Mouse (Mus musculus) olfactory bulb, adult 2 months (tissue): ENCODE measurements around the gene Ctnnbl1. TPM values are rescaled to one million over a fixed set of nuclear protein-coding genes. Genes with fewer than 3 reads are reported as not detected.

Experiments used
- H3K27ac ChIP-seq: fragments of 200-500 bp; 2 replicates; pipeline ENCODE4 v1.5.1; 2012; ENCODE audit warnings: low read depth, low read length; ENCODE audit not compliant: insufficient read depth
- H3K4me1 ChIP-seq: fragments of 200-500 bp; 2 replicates; pipeline ENCODE4 v1.6.1; 2012; ENCODE audit warnings: low read length; ENCODE audit not compliant: control insufficient read depth, insufficient read depth
- H3K4me3 ChIP-seq: fragments of 200-500 bp; 2 replicates; pipeline ENCODE4 v1.5.1; 2012; ENCODE audit warnings: mild to moderate bottlenecking, low read depth, low read length, moderate library complexity; ENCODE audit not compliant: insufficient read depth
- CTCF ChIP-seq: fragments of 200-500 bp; IDR thresholded peaks from 2 replicates; pipeline ENCODE4 v1.5.1; 2012; ENCODE audit warnings: low read depth, mild to moderate bottlenecking, low read length, moderate library complexity; ENCODE audit not compliant: insufficient read depth
- POLR2A ChIP-seq: fragments of 200-500 bp; IDR thresholded peaks from 2 replicates; pipeline ENCODE4 v1.6.1; 2012; ENCODE audit warnings: mild to moderate bottlenecking, low read depth, low read length, moderate library complexity; ENCODE audit not compliant: insufficient read depth
- WGBS: fragments of 180-500 bp; shearing (Covaris S2); methylation state at CpG from one replicate; pipeline ENCODE4 v1.1.7; 2018; 5-methylcytosine and 5-hydroxymethylcytosine counted together
- polyA plus RNA-seq: library from polyadenylated mRNA; stranded (reverse); fragments of >200 nt; gene quantifications from 2 replicates; pipeline ENCODE4 v1.2.4, GENCODE M21; 2012; ENCODE audit warnings: low replicate concordance; ENCODE audit not compliant: missing spikeins, insufficient read depth, insufficient read length

Gene Ctnnbl1
- polyA plus RNA-seq, 1 experiment: not detected

DNA sequence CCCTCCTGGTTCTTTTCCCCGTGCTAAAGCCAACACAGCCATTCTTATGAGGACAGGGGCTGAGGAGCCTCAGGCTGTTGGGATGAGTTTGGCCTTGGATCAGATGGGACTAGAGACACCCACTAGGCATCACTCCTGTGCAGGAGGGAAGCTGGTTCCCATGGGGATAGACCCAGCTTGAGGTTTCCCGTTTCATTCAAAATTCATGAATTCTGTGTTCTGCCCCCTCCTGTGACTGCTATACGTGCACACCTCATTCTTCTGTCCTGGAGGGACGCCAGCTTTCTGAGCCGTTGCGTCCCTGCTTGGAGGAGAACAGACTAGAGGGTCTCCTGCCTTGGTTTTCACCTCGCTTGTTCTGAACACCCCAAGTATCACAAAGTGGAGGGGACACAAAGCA is 189.3 kb downstream of the Ctnnbl1 start:
- 69% methylated on average over 7 of the region's 7 CpGs for WGBS
- H3K27ac ChIP-seq: no peak overlapping the region

DNA sequence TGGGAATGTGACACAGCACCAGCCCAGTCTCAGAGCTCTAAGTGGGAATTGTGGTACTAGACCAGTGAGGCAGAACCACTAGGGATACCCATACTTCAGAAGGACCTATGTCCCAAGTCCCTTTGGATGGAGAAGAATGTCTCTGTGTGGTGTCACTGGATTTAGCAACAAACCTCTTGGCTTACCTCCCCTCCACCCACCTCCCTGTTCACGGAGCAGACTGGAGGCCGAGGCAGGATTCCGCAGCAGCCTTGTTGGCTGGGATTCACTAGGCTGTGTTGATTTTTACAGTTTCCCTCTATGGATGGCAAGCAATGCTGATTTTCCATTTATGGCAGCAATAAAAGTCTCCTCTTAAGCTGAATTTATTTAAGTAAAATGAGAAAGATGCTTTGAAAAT is 189.7 kb downstream of the Ctnnbl1 start:
- TF ChIP-seq POLR2A (no peak), CTCF (no peak)
- Histone ChIP-seq H3K4me3 (no peak overlapping the region), H3K4me1 (peaks cover 61% of the 10 kb centered on the region), H3K27ac (no peak overlapping the region)
- WGBS: 56% methylated on average over 3 of the region's 3 CpGs

More for the DNA sequence above, 189.3 kb downstream of the Ctnnbl1 start:
- no peak for TF ChIP-seq CTCF
- TF ChIP-seq POLR2A: no peak
- Histone ChIP-seq H3K4me1 (peaks cover 65% of the 10 kb centered on the region), H3K4me3 (no peak overlapping the region)

DNA sequence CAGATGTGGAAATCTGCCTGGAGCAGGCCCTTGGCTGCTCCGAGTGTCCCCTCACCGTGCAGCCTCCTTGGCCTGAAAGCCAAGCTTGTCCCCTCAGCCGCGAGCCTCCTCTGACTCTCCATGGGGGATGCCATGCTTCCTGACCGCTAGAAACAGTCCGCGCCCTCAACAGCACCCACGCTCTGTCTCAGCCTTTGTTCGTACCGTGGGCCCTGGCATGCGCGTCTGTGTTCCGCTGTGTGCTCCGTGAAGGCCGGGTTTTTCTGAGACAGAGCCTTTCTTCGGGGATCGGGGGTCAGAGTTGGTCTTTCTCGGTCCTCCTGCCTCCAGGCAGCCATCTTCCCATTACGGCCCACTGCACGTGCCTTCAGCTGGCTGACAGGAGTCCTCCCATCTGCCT is 190.2 kb downstream of the Ctnnbl1 start:
- WGBS: 52% methylated on average over 20 of the region's 20 CpGs
- TF ChIP-seq POLR2A (no peak), CTCF (no peak)
- Histone ChIP-seq H3K4me3 (no peak overlapping the region), H3K4me1 (peaks cover 59% of the 10 kb centered on the region), H3K27ac (peak overlapping the region; percentile 7; the same call in 1 of the 2 replicates)

DNA sequence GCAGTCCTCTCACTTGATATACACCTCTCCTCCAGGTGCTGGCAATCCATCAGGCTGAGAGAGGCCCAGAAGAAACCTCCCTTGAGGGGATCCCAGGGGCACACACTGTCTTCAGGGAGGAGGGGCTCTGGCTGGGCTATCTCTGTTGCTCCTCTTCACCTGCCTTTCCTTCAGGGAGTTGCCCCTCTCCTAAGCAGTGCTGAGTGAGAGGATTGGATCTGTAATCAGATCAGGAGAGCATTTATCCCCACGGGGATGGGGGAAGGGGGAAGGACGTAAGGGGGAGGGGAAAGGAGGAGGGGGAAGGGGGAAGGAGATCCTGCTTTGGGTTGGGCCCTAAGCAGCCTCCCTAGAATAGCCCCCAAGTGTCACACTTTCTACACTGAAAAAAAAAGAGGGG is 190.6 kb downstream of the Ctnnbl1 start:
- TF ChIP-seq CTCF (no peak), POLR2A (no peak)
- WGBS: 59% methylated on average over 2 of the region's 2 CpGs
- no peak overlapping the region for H3K27ac ChIP-seq

DNA sequence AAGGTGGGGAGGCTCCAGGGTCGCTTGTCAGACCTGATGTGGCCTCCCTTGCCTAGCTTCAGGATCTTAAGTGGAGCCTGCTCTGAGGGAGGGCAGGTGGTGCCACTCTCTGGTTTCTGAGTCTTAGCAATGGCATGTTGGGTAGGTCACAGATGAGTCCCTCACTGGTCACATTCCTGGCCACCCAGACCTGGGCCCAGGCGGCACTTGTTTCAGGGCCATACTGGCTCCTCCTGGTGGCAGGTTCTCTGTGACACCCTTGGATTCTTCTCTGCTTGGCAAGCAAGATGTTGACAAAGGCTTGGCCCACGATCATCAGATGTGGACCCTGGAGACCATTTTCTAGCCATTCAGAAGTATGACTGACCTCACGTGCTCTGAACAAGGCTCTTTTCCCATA is 195.5 kb downstream of the Ctnnbl1 start:
- WGBS: 81% methylated on average over 4 of the region's 4 CpGs
- TF ChIP-seq POLR2A: no peak
- TF ChIP-seq CTCF: no peak
- Histone ChIP-seq H3K4me1 (peaks cover 23% of the 10 kb centered on the region), H3K4me3 (no peak overlapping the region), H3K27ac (no peak overlapping the region)

More for the DNA sequence above, 190.6 kb downstream of the Ctnnbl1 start:
- H3K4me1 ChIP-seq: peaks cover 56% of the 10 kb centered on the region
- H3K4me3 ChIP-seq: no peak overlapping the region

DNA sequence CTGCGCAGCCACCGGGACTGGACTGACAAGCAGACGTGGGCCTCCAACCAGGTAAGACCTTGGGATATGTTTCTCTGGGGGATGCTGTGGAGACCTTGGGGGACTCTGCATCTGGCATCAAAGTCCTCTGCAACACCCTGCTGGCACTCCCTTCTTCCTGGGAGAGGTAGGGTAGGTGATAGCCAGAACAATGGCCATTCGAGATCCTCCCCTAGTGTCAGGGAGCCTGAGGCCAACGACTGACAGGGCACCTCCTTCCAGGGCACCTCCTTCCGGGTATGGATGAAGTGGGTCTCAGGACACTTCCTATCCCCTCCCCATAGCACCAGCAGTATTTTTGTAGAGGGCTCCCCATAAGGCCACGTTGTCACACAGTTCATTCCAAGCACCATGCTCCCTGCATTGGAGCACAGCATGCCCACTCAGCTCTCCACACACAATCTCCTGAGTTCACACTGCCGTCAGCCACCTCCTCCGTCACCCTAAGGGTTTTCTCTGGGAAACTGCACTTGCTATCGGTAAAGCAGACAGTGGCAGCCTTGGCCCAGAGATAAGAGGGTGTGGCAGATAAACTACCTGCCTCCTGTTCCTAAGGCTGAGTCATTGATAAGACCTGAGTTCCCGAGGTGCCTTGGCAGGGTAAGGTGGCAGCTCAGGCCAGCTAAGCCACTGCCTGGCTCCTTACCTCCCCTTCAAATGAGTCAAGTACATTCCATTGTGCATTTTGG is 198.4 kb downstream of the Ctnnbl1 start:
- TF ChIP-seq POLR2A: no peak
- no peak for TF ChIP-seq CTCF
- 82% methylated on average over 11 of the region's 11 CpGs for WGBS

DNA sequence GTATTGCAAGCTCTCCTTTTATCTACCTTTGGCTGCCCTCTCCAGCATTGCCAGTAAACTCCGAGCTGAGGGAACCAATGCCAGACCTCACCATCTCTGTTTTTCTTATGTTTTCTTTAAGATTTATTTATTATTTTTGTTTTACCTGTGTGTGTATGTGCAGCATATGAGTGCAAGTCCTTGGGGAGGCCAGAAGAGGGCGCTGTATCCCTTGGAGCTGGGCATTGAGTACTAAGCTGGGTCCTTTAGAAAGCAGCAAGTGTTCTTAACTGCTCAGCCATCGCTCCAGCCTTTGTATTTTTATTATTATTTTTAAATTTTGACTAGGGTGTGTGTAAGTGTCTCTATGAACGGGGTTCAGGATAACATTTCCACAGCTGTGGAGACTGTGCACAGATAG is 199.5 kb downstream of the Ctnnbl1 start:
- 84% methylated on average over 4 of the region's 4 CpGs for WGBS
- TF ChIP-seq CTCF (no peak), POLR2A (no peak)
- no peak overlapping the region for H3K27ac ChIP-seq
- H3K4me1 ChIP-seq: peaks cover 14% of the 10 kb centered on the region
- H3K4me3 ChIP-seq: no peak overlapping the region

More for the DNA sequence above, 198.4 kb downstream of the Ctnnbl1 start:
- peaks cover 5% of the 10 kb centered on the region for H3K4me1 ChIP-seq
- no peak overlapping the region for H3K27ac ChIP-seq
- H3K4me3 ChIP-seq: no peak overlapping the region

DNA sequence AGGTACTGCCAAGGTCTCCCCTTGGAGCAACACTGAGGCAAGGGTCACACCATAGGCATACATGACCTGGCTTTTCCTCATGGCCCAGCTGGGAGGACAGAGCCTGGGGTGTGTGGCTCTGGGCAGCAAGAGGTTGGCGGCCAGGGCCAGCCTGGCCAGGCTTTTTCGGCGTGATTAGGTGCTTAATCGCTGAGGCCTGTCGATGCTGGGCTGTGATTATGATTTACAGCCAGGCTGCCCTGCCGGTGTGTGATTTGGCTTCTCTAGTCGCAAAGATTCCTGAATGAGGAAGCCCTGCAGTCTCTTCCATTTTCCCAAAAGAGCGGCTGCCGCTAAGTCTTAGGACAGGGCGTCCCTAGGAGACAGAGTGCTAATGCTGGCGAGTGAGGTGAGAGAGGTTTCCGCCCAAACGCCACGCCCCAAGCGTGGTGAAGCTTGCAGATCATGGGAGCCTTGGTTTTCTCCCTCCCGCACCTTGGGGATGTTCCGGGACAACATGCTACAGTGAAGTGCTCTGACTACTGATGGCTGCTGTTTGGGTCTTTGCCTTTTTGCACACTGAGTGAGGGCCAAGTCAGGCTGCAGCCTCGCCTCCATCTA is 203.5 kb downstream of the Ctnnbl1 start:
- H3K4me3 ChIP-seq: no peak overlapping the region
- peaks cover 29% of the 10 kb centered on the region for H3K4me1 ChIP-seq
- TF ChIP-seq POLR2A: no peak
- no peak for TF ChIP-seq CTCF
- 42% methylated on average over 18 of the region's 18 CpGs for WGBS
- H3K27ac ChIP-seq: no peak overlapping the region

Other genes with a start within 250 kb of the Ctnnbl1 start
- gene Nnat, start 177.3 kb upstream of the Ctnnbl1 start, polyA plus RNA-seq: not detected in 2 replicates
- not detected in 2 replicates for gene Blcap, start 166.1 kb upstream of the Ctnnbl1 start, polyA plus RNA-seq
- not detected in 2 replicates for gene Vstm2l, start 177.3 kb downstream of the Ctnnbl1 start, polyA plus RNA-seq